Mouse (Mus musculus): Measurements from ENCODE around the gene Lipc.

GRCm38 (mm10) chr9:70957717-70958116, 5.7 kb upstream of the Lipc start:
- TF ChIP-seq CTCF (conservative IDR thresholded peaks at IDR 0.05; ENCODE audit: low read length) (no peak), NANOG (IDR thresholded peaks at IDR 0.05; ENCODE audit: borderline replicate concordance, low read length) (no peak), POU5F1 (IDR thresholded peaks at IDR 0.05; ENCODE audit: borderline replicate concordance, low read length) (no peak)

All from E14TG2a.4 (cell line).